11 mouse cellular contexts compared by ENCODE assay signal in the genomic region with DNA sequence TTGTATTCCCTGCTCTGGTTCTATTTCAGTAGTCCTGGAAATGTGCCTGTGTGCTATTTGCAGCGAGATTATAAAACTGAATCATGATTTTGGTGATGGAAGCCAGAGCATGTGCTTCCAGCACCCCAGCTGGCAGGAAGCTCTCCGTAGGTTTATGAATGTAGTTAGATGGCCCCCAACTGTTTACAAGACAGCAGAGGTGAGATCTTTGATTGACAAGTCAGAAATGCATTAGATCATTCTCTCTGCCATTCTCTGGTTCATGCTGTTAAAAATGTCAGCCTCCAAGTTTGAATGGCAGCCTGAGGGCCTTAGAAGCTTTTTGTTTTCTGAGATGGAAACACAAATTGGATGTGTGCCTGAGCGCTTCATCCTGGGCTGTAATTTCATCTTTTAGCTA.
DNase-seq lines count a peak whose midpoint lies in the region; ATAC-seq lines count a peak whose summit lies in the region.
"Had no signal": no experiment of that assay in that cellular context is flagged by ENCODE, and none has a peak within 500 bp of the region (broad histone marks: within the 10 kb centered on the region; RNA-seq: fewer than 3 reads in every experiment).

No protein-coding gene starts in this region.

- ATAC-seq in frontal cortex, adult (ENCODE audit: low TSS enrichment) = peak; percentile 78

- DNase-seq in frontal cortex, postnatal 25 days (ENCODE audit: low spot score in 2 of 2) = no peak
- DNase-seq in right cerebral cortex, adult 18-20 months = peak; percentile 82
- no peak for DNase-seq in right cerebral cortex, postnatal 14 days
- peak; percentile 51 to 57 for DNase-seq in layer of hippocampus, postnatal 36 days
- no peak for DNase-seq in retina, postnatal 1 day
- no peak for DNase-seq in adrenal gland, adult 2 months
- no peak for DNase-seq in retina, embryonic 14.5 days (ENCODE audit: low spot score)
- DNase-seq: B cell, adult 2 months; kidney, postnatal 14 days; liver, embryonic 13.5 days had no signal

Comparison
In these comparisons a context has a peak if more than half of its experiments do, and no peak if none do; other contexts are left out.
1. DNase-seq: peak in right cerebral cortex, adult 18-20 months (single experiment) and layer of hippocampus, postnatal 36 days (2 of 2); none in frontal cortex, postnatal 25 days (0 of 2), right cerebral cortex, postnatal 14 days (single experiment), retina, postnatal 1 day (single experiment), adrenal gland, adult 2 months (single experiment) and retina, embryonic 14.5 days (single experiment).